Mouse (Mus musculus) G1E (cell line): ENCODE data around the gene Erich6.

Source experiments
- CTCF ChIP-seq: IDR thresholded peaks from 2 replicates; pipeline ENCODE4 v1.5.1; 2012; ENCODE audit warnings: low read depth, low read length, inconsistent platforms, mixed read lengths
- POLR2AphosphoS5 ChIP-seq: IDR thresholded peaks from 2 replicates; pipeline ENCODE4 v1.6.1; 2012; ENCODE audit warnings: low read depth, low read length, inconsistent platforms; ENCODE audit not compliant: insufficient replicate concordance
- TAL1 ChIP-seq: conservative IDR thresholded peaks from 2 replicates; pipeline ENCODE4 v1.6.1; 2012; ENCODE audit warnings: low read depth, low read length, inconsistent platforms, mixed read lengths

DNA sequence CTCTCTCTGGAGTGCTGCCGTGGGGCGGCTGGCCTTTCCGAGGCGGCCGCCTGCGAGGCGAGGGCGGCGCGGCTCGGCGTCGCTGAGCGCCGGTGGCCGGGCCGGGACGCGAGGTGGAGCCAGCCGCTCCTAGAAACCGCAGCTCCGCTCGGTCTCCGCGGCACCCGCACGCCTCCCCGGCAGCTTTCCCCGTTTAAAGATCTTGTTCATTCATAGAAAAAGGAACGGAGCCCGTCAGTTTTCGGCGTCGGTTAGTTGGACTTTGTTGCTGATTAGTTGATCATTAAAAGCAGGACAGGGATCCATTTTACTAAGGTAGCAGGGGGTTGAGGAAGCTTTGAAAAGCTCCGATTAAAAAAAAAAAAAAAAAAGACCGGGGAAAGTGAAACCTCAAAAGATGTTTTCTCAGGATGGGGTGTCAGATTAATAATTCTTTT, 59.9 kb downstream of the Erich6 start:
- no peak for TF ChIP-seq TAL1
- TF ChIP-seq CTCF: no peak
- no peak for TF ChIP-seq POLR2AphosphoS5
